Mouse (Mus musculus): ENCODE measurements around the gene Dchs2. TPM values are rescaled to one million over a fixed set of nuclear protein-coding genes. Genes with fewer than 3 reads are reported as not detected.

Gene Dchs2
- total and polyA plus RNA-seq, 2 experiments from 2014 or later = 0.54 to 7.6 TPM

DNA sequence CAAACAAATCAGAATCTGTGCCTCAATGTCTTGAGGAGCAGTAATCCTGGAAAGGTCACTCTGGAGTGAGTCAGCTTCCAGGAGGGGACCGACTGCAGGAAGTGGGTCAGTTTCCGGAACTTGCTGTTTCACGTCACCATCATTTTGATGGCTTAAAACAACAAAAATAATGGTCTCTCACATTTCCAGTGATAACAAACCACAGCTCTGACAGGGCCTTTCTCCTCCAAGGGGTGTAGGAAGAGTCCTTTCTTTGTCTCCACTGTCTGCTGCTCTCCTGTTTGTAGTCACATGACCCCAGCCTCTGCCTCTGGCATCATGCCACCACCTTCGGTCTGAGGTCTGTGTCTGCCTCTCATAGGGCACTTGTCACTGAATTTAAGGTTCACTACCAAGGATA, 106.7 kb downstream of the Dchs2 start:
- H3K4me1 ChIP-seq (ENCODE audit: insufficient read depth, low read length) = no peaks in the 10 kb centered on the region
- H3K4me2 ChIP-seq (ENCODE audit: low read depth, low read length, poor library complexity, severe bottlenecking) = no peak overlapping the region
- H3K9me3 ChIP-seq (ENCODE audit: low read length) = no peaks in the 10 kb centered on the region
- 66% methylated on average over 4 of the region's 4 CpGs for WGBS
- no peaks in the 10 kb centered on the region for H3K36me3 ChIP-seq (ENCODE audit: insufficient read depth, low read length)
- no peak for TF ChIP-seq CTCF (IDR thresholded peaks at IDR 0.05)
- DNase-seq (ENCODE audit: low spot score) (no peak), ATAC-seq (ENCODE audit: low FRiP score) (no peak)
- H3K27me3 ChIP-seq (ENCODE audit: insufficient read depth, low read length) = no peaks in the 10 kb centered on the region
- H3K9ac ChIP-seq (replicated peaks; ENCODE audit: low read length, poor library complexity, severe bottlenecking) = no peak overlapping the region
- no peak overlapping the region for H3K4me3 ChIP-seq (ENCODE audit: low read depth, low read length)
- H3K27ac ChIP-seq (ENCODE audit: low read depth, low read length) = no peak overlapping the region

DNA sequence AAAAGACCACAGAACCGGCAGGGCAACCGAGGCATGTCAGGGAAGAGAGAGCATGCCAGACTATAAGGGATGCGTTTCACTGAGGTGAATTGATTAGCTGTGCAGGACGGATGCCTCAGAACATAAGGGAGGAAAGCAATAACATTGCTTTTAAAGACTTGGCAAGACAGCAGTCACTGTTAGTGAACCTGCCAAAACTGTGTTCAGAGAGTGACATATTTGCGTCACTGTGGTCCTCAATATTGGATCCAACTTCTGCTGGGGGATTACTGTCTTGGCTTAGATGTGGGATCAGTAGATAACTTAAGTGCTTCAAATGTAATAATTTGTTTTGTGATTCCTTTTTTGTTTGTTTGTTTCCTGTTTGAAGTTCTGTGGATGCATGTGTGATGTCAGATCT, 107.3 kb downstream of the Dchs2 start:
- H3K9me3 ChIP-seq (ENCODE audit: low read length) = no peaks in the 10 kb centered on the region
- no peak overlapping the region for H3K9ac ChIP-seq (replicated peaks; ENCODE audit: low read length, poor library complexity, severe bottlenecking)
- H3K4me2 ChIP-seq (ENCODE audit: low read depth, low read length, poor library complexity, severe bottlenecking) = no peak overlapping the region
- ATAC-seq (ENCODE audit: low FRiP score) = no peak
- DNase-seq (ENCODE audit: low spot score) = no peak
- no peaks in the 10 kb centered on the region for H3K4me1 ChIP-seq (ENCODE audit: insufficient read depth, low read length)
- no peaks in the 10 kb centered on the region for H3K36me3 ChIP-seq (ENCODE audit: insufficient read depth, low read length)
- no peak overlapping the region for H3K27ac ChIP-seq (ENCODE audit: low read depth, low read length)
- TF ChIP-seq CTCF (IDR thresholded peaks at IDR 0.05) = no peak
- 85% methylated on average over 5 of the region's 5 CpGs for WGBS
- no peaks in the 10 kb centered on the region for H3K27me3 ChIP-seq (ENCODE audit: insufficient read depth, low read length)
- no peak overlapping the region for H3K4me3 ChIP-seq (ENCODE audit: low read depth, low read length)

DNA sequence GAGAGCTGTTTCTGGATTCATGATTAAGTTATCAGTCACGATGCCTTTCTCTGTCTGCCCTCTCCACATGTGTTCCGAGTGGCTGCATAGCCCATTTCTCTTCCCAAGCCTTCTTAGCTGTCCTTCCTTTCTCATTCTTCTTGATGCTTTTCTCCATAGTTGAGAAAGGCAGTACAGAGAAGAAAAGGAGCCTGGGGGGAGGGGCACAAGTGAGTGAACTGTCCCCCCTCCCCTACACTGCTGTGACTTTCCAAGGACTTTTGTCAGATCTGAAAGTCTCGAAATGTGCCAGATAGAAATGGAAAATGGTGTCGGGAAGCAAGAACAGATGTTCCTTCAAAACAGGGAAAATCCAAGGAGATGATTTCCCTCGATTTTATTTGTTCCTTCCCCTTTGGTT, 118.8 kb downstream of the Dchs2 start:
- H3K9me3 ChIP-seq (ENCODE audit: low read length) = no peaks in the 10 kb centered on the region
- ATAC-seq (ENCODE audit: low FRiP score) = no peak
- H3K27me3 ChIP-seq (ENCODE audit: insufficient read depth, low read length) = no peaks in the 10 kb centered on the region
- no peak overlapping the region for H3K27ac ChIP-seq (ENCODE audit: low read depth, low read length)
- H3K9ac ChIP-seq (replicated peaks; ENCODE audit: low read length, poor library complexity, severe bottlenecking) = no peak overlapping the region
- H3K4me1 ChIP-seq (ENCODE audit: insufficient read depth, low read length) = no peaks in the 10 kb centered on the region
- DNase-seq (ENCODE audit: low spot score) = no peak
- H3K4me2 ChIP-seq (ENCODE audit: low read depth, low read length, poor library complexity, severe bottlenecking) = no peak overlapping the region
- TF ChIP-seq CTCF (IDR thresholded peaks at IDR 0.05) = no peak
- WGBS = 52% methylated on average over 5 of the region's 5 CpGs
- no peak overlapping the region for H3K4me3 ChIP-seq (ENCODE audit: low read depth, low read length)
- H3K36me3 ChIP-seq (ENCODE audit: insufficient read depth, low read length) = no peaks in the 10 kb centered on the region

DNA sequence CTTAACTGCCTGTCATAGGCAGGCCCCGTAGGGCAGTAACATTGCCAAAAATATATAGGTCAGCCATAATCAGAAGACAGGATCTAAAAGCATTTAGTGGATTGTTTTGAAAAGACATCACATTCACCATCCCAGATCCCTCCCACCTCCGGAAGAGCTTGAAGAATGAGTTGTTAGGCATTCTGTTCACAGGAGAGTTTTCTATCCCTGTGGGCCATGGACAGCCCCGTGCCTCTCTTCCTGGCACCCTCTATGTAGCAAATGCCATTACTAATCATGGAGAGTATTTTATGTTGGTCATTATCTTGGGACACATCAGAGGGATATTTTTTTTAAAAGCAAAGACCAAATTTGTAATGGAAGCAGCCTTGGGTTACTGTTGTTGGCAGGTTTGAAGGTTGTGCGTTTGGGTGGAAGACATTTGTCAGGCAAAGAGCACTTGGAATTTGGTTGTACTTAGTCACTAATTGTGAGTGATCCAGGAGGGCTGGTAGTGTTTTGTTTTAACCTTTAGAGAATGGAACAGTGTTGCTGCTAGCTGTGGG, 122.3 kb downstream of the Dchs2 start:
- no peak overlapping the region for H3K4me3 ChIP-seq (ENCODE audit: low read depth, low read length)
- no peak overlapping the region for H3K4me2 ChIP-seq (ENCODE audit: low read depth, low read length, poor library complexity, severe bottlenecking)
- H3K36me3 ChIP-seq (ENCODE audit: insufficient read depth, low read length) = no peaks in the 10 kb centered on the region
- 87% methylated on average over 4 of the region's 4 CpGs for WGBS
- H3K27me3 ChIP-seq (ENCODE audit: insufficient read depth, low read length) = no peaks in the 10 kb centered on the region
- H3K4me1 ChIP-seq (ENCODE audit: insufficient read depth, low read length) = no peaks in the 10 kb centered on the region
- H3K27ac ChIP-seq (ENCODE audit: low read depth, low read length) = no peak overlapping the region
- ATAC-seq (ENCODE audit: low FRiP score) (no peak), DNase-seq (ENCODE audit: low spot score) (no peak)
- TF ChIP-seq CTCF (IDR thresholded peaks at IDR 0.05) = no peak
- H3K9ac ChIP-seq (replicated peaks; ENCODE audit: low read length, poor library complexity, severe bottlenecking) = no peak overlapping the region
- H3K9me3 ChIP-seq (ENCODE audit: low read length) = no peaks in the 10 kb centered on the region

DNA sequence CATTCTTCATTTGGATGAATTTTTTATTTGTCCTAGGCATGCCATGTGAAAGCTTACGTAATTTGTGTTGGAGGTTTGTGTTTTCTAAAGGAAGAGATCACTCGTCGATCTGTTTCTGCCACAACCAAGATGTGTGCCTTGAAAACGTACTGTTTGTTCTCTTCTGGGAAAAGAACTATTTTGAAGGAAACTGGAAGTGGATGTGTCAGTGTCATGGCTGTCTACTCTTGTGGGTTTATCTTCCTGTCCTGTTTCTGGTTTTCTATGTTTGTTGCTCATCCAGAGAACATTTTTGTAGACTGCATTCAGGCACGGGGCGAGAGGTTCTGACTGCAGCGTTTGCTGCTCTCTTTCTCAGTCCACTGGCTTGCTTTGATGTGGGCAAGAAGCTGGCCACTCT, 124.2 kb downstream of the Dchs2 start:
- DNase-seq (ENCODE audit: low spot score) (no peak), ATAC-seq (ENCODE audit: low FRiP score) (no peak)
- WGBS = 78% methylated on average over 7 of the region's 7 CpGs
- no peak overlapping the region for H3K4me3 ChIP-seq (ENCODE audit: low read depth, low read length)
- H3K4me2 ChIP-seq (ENCODE audit: low read depth, low read length, poor library complexity, severe bottlenecking) = no peak overlapping the region
- no peak for TF ChIP-seq CTCF (IDR thresholded peaks at IDR 0.05)
- no peaks in the 10 kb centered on the region for H3K36me3 ChIP-seq (ENCODE audit: insufficient read depth, low read length)
- H3K27me3 ChIP-seq (ENCODE audit: insufficient read depth, low read length) = no peaks in the 10 kb centered on the region
- H3K9me3 ChIP-seq (ENCODE audit: low read length) = no peaks in the 10 kb centered on the region
- no peak overlapping the region for H3K9ac ChIP-seq (replicated peaks; ENCODE audit: low read length, poor library complexity, severe bottlenecking)
- H3K27ac ChIP-seq (ENCODE audit: low read depth, low read length) = no peak overlapping the region
- no peaks in the 10 kb centered on the region for H3K4me1 ChIP-seq (ENCODE audit: insufficient read depth, low read length)

DNA sequence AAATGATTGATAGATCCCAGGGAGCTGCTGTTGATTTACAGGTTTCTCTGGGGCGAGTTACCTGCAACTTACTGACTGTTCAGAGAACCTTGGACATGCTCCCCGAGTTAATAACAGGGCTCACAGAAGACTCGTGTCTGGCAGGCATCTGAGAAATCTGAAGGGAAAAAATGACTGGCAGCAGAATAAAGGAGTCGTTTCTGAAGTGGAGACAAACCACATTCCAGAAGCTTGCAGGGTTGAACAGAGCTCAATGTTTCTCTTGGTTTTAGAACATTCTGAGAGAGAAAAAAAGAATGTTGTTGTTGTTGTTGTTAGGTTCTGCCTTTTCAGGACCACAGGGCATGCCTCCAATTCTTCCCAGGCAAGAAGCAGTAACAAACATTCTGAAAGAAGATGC, 131.7 kb downstream of the Dchs2 start:
- Histone ChIP-seq H3K4me2 (ENCODE audit: low read depth, low read length, poor library complexity, severe bottlenecking) (no peak overlapping the region), H3K27ac (ENCODE audit: low read depth, low read length) (no peak overlapping the region), H3K36me3 (ENCODE audit: insufficient read depth, low read length) (no peaks in the 10 kb centered on the region), H3K9me3 (ENCODE audit: low read length) (no peaks in the 10 kb centered on the region), H3K4me3 (ENCODE audit: low read depth, low read length) (no peak overlapping the region), H3K4me1 (ENCODE audit: insufficient read depth, low read length) (no peaks in the 10 kb centered on the region), H3K27me3 (ENCODE audit: insufficient read depth, low read length) (no peaks in the 10 kb centered on the region), H3K9ac (replicated peaks; ENCODE audit: low read length, poor library complexity, severe bottlenecking) (no peak overlapping the region)
- ATAC-seq (ENCODE audit: low FRiP score) (no peak), DNase-seq (ENCODE audit: low spot score) (no peak)
- TF ChIP-seq CTCF (IDR thresholded peaks at IDR 0.05) = no peak
- 61% methylated on average over 4 of the region's 4 CpGs for WGBS

Measured in midbrain, postnatal 0 days (tissue).